Mouse (Mus musculus) lung, postnatal 10 days (tissue): Measurements from ENCODE around the gene Platr17.
"Not testable (repeated sequence)": the region's sequence is repeated elsewhere in the genome, so short reads cannot be mapped to it uniquely, and the experiment has no call there.

Source experiments
- DNase-seq: peaks from one replicate; pipeline ENCODE4 v3.0.0; 2021

The Platr17 gene

DNA sequence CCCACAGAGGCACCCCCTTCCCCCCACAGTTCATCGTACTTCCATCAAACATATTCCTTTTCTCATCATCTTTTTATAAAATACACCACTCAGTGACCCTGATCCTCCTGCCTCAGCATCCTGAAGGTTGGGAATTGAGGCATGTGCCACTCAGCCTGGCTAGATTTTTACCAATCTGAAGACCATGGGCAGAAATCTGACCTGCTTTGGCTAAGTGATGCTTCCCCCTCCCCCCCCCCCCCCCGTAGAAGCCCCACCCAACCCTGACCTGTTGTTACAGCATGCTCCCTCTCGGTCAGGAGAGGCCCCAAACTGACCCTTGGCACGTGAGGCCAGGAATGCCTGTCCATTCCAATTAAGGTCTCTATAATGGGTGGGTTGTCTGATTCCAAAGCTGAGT is at the start of gene Platr17:
TSS of gene Platr17 (plus strand) at position 301 of the 400 bp plus-strand sequence.
- DNase-seq = not testable (repeated sequence)

DNA sequence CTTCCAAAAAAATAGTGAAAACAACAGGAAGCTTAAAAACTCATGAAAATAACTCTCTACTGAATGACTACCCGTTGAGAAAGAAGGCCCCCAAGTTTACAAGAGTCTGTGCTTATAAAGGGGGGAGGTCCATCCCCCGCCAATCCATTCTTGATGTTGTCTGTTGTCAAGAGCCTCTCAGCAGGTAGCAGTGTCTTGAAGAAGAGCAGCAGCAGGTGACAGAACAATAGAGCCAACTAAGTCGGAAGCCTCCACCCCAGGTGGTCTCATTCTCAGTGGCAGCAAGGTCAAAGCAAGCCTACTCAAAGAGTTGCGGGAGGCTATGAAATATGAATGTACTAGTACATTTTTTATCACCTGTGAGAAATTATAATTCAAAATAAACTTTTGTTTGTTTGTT is 47.1 kb upstream of the Platr17 start:
- DNase-seq = no peak

DNA sequence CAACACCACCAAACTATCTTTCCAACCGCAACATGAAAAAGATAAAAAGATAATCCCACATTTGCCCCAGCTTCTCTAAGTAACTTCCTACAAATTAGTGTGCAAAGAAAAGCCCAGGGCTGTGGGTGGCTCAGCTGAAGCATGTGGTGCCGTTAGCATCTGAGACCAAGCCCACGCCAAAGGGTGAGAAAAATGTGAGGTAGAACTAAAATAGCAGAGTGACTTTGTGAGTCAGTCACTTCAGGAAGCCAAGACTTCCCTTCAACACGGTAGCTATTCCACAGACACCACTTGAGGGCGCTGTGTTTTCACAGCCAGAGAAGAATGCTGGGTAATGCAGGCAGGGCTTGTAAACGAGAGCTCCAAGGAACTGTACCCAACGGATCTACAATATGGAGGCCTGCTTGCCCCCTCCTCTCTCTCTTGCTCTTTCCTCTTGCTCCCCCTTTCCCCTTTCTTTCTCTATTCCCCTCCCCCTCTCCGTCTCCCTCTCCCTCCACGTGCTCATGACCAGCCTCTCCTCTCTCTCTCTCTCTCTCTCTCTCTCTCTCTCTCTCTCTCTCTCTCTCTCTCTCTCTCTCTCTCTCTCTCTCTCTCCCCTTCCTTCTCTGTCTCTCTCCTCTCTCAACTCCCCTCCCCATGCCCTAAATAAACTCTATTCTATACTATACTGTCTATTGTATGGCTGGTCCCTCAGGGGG is 39.5 kb upstream of the Platr17 start:
- DNase-seq = peak; percentile 70

DNA sequence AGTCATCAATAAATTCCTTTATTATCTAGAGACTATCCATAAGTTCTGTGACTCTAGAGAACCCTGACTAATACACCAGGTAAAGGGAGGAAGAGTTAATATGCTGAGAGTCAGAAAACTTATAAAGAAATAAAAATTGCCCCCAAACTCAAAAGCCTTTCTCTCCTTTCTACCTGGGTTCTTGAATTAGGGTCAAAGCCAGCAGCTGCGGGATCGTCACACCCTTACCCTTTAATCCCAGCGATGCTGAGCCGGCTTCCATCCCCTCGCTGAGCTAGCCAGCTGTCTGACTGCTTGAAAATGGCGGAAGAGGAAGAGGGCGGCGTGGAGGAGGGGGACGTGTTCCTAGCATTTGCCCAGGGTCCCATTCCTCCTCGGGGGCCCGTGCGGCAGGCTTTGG is 31.4 kb upstream of the Platr17 start, which contains the start of gene Gm7029:
TSS of gene Gm7029 (plus strand) at position 301 of the 400 bp plus-strand sequence.
- not testable (repeated sequence) for DNase-seq

DNA sequence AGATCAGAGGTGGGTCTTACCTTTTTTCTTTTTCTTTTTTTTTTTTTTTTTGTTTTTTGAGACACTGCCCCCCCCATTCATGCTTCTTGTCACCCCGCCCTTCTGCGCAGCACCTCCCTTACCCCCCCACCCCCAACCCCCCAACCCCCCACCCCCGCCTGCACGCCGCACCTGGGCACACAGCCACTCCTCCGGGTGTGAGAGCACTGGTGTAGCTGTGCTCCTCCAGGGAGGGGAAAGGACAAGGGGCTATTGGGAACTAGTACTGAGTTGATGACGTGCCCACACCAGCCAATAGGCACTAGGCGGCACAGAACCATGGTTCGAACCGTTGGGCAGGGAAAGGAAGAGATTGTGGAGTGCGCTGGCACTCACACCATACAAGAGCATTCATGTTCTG is 30.5 kb upstream of the Platr17 start:
- DNase-seq = peak; percentile 13

- peak; percentile 44 for DNase-seq
These were observed 29.1 kb upstream of the Platr17 start for GRCm38 (mm10) chr17:33875797-33876196.

GRCm38 (mm10) chr17:33884320-33884719 is 20.6 kb upstream of the Platr17 start:
- DNase-seq = not testable (repeated sequence)

DNA sequence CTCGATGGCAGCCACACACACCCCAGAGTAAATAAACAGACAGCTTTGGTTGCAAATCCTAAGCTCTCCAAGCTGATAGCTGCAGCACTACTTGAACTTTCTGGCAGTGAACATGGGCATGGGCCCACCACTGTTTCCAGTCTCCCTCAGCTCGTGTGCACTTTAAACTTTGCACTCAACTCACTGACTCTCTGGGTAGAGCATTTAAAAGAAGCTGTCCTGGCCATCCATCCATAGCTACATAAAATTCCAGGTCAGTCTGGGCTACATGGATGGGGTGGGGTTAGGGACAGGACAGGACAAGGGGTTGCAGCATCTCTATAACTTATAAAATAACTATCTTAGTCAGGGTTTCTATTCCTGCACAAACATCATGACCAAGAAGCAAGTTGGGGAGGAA is 17.1 kb upstream of the Platr17 start:
- not testable (repeated sequence) for DNase-seq

- DNase-seq = not testable (repeated sequence)
These were observed 16.7 kb upstream of the Platr17 start for GRCm38 (mm10) chr17:33888230-33888629.

DNA sequence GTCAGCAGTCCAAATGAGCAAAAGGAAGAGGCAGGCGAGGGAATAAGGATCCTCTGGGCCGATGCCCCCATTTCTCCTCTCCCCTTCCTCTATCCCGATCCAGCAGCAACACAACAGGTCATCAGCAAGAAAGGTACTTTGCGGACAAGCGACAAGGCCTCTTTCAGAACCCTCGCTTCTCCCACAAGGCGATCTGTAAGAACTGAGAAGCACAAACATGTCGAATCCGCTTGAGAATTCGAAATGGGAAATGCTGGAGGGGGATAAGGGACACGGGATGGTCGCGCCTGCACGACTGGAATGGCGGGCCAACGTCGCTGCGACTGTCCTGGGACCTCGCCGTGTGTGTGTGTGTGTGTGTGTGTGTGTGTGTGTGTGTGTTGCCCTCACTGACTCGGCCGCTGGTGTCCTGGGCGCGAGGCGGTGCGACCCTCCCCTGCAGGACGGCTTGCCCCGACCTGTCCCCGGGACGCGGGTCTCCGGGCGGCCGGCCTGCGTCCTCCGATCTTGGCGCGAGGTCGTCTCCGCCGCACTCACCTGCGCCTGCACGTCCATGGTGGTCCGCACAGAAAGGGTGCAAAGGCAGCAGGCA is 14.9 kb upstream of the Platr17 start:
- not testable (repeated sequence) for DNase-seq

GRCm38 (mm10) chr17:33890533-33891059 is 14.3 kb upstream of the Platr17 start, which contains the start of gene Kifc1:
TSS of gene Kifc1 (minus strand) at chr17:33890661.
- DNase-seq = peak; percentile 100

GRCm38 (mm10) chr17:33891357-33891756 is 13.6 kb upstream of the Platr17 start:
- DNase-seq = no peak

GRCm38 (mm10) chr17:33891892-33892291 is 13.0 kb upstream of the Platr17 start:
- DNase-seq = not testable (repeated sequence)

DNA sequence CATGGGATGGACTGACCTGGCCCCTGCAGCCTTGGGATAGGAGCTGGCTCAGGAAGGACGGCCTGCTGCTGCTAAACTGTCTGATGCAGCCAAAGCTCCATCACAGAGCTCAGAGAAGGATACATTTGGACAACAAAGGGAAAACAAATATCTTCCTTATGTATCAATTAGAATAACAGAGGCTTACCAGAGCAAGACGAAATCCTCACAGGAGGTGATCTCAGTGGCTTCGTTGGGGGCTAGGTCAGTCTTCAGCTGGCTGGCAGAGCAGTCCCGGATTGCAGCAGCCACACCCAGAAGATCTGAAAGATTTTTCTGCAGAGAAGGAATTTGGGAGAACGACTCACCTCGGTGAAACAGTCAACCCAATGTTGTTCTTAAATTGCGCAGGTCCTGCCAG is 12.5 kb upstream of the Platr17 start:
- DNase-seq = no peak

DNA sequence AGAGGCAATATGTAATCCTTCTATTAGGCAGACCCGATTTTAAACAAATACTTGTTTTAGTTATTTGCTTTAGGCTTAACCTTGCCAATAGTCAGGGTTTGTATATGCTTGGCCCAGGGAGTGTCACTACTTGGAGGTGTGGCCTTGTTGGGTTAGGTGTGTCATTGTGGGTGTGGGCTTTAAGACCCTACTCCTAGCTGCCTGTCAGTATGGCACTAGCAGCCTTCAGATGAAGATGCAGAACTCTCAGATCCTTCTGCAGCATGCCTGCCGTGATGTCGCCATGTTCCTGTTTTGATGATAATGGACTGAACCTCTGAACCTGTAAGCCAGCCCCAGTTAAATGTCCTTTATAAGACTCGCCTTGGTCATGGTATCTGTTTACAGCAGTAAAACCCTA is 11.9 kb upstream of the Platr17 start:
- not testable (repeated sequence) for DNase-seq

DNA sequence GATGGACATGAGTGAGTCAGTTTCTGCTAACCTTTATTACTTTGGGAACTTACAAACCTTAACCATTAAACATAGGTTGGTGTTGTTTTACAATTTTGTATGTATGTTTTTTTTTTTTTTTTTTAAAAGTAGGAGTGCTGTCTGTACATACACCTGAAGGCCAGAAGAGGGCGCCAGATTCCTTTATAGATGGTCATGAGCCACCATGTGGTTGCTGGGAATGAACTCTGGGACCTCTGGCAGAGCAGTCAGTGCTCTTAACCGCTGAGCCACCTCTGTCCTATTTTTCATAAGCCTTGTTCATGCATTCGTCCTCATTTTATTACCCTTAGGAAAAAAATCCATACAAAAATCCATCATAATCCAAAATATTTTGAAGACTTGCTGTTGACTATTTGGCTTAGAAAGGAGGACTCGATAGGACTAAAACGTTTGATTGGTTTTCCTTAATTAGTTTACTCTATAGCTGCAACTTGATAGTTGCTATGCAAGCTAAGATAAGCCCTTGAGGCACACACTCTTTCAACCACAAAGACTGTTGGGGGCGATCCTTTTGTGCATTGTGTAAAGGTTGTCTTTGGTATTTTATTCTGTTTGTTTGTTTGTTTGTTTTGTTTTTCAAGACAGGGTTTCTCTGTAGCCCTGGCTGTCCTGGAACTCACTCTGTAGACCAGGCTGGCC is 7.7 kb upstream of the Platr17 start:
- peak; percentile 54 for DNase-seq

DNA sequence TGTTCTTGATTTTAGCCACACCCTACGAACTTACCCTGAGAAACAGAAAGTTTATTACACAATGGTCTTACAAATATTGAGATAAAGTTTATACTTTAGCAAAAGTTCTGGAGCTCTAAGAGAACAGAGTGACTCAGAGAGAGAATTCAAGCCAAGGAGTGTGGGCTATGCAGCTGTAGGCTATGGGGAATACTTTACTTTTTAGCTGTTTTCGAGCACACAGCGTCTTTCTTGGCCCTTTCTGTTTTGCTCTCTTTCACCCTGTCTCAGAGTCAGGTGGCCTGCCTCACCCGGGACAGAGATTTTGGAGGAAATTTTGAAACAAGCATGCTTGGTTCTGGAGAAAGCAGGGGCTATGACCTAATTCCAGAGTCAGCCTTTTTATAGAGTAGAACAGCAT is 6.7 kb upstream of the Platr17 start:
- DNase-seq = not testable (repeated sequence)

DNA sequence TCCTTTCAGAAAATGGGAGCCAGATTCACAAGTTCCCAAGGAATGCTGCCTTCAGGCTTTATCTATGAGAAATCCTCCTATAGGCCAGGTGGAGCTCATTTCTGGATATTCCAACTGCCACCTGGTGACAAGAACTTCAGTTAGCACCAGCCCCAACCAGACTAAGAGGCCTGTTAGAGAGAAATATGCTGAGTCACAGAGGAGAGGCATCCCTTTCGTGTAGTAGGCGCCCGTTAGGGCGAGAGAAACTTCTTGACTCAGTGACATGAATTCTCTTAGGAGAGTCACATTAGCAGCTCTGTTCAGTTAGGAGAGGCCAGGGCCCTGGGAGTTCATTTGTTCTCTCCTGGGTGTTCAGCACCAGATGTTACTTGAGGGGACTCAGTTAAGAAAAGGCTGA is 5.3 kb upstream of the Platr17 start:
- DNase-seq = no peak

DNA sequence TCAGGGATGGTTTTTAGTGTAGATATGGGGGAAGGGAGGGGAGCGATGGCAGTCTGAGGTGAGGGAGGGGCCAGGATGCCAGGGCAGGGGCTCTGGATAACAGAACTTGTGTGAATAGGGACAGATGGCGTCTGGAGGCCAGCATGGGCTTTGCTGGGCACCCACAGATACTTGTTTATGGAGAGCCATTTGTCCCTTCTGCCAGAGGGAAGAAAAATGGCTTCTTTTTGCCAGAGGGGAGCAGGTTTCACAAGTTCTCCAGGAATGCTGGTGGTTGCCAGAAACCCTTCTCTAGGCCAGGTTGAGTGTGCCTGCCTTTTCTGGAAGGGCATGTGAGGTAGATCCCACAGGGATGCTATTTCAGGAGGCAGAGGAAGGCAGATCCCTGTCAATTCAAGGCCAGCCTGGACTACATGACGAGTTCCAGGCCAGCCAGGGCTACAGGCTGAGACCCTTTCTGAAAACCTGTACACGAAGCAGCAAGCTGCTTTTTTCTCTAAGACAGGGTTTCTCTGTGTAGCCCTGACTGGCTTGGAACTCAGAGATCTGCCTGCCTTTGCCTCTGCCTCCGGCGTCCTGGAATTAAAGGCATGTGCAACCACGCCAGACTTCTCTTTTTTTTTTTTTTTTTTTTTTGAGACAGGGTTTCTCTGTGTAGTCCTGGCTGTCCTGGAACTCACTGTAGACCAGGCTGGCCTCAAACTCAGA is 4.5 kb upstream of the Platr17 start:
- DNase-seq = no peak

- no peak for DNase-seq
These were observed 4.0 kb upstream of the Platr17 start for GRCm38 (mm10) chr17:33900989-33901314.

GRCm38 (mm10) chr17:33901653-33902052 is 3.3 kb upstream of the Platr17 start:
- no peak for DNase-seq

DNA sequence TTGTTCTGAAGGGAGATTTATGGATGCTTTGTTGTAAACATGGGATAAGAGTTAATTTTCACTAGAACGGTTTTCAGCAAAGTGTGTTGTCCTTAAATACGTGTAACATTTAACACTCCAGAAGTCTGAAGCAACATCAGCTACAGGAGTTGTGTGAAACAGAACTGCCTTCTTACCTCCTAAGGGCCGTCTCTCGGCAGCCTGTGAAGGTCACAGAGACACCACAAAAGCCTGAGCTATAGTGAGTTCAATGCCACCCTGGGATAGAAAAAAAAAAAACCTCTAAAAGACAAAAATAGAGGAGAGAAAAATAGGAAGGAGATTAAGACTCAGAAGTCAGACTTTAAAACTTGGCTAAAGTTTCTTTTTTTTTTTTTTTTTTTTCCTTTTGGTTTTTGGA is 2.9 kb upstream of the Platr17 start:
- DNase-seq = no peak

DNA sequence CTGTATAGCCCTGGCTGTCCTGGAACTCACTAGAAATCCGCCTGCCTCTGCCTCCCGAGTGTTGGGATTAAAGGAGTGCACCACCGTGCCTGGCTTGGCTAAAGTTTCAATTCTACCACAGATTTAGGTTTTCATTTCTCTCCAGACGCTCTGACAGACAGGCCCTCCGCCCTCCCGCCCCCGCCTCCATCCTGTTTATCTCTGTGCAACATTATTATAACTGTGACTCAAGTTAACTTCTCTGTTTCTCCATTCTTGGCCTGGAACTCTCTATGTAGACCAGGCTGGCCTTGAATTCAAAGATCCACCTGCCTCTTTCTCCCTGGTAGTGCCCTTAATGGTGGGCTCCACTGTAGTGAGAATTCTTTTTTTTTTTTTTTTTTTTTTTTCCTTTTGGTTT is 2.4 kb upstream of the Platr17 start:
- DNase-seq = no peak
